Mouse (Mus musculus) intestine, postnatal 0 days (tissue): ENCODE data around the gene Adck2. TPM values are rescaled to one million over a fixed set of nuclear protein-coding genes. Genes with fewer than 3 reads are reported as not detected.

Source experiments
- ATAC-seq: fragments of 200-750 bp; cut with Nextera tagmentation; 2 replicates; pipeline ENCODE4 v1.8.0; 2017; ENCODE audit warnings: mild to moderate bottlenecking, moderate TSS enrichment, moderate library complexity
- H3K27ac ChIP-seq: fragments of 300-500 bp; sonication (generic); 2 replicates; pipeline ENCODE4 v1.5.1; 2014; ENCODE audit warnings: mild to moderate bottlenecking, low read depth, low read length, moderate library complexity
- H3K27me3 ChIP-seq: fragments of 300-500 bp; sonication (generic); replicated peaks from 2 replicates; pipeline ENCODE4 v1.6.1; 2014; ENCODE audit warnings: low read length, mixed read lengths; ENCODE audit not compliant: control insufficient read depth, insufficient read depth
- H3K36me3 ChIP-seq: fragments of 300-500 bp; sonication (generic); 2 replicates; pipeline ENCODE4 v1.6.1; 2014; ENCODE audit warnings: mild to moderate bottlenecking, moderate library complexity; ENCODE audit not compliant: control insufficient read depth, insufficient read depth
- H3K4me1 ChIP-seq: fragments of 300-500 bp; sonication (generic); replicated peaks from 2 replicates; pipeline ENCODE4 v1.6.1; 2014; ENCODE audit warnings: antibody characterized with exemption, low read length, mixed read lengths; ENCODE audit not compliant: control insufficient read depth, insufficient read depth
- H3K4me2 ChIP-seq: fragments of 300-500 bp; sonication (generic); replicated peaks from 2 replicates; pipeline ENCODE4 v1.6.1; 2014; ENCODE audit warnings: low read depth, mild to moderate bottlenecking, moderate library complexity
- H3K4me3 ChIP-seq: fragments of 300-500 bp; sonication (generic); 2 replicates; pipeline ENCODE4 v1.5.1; 2014; ENCODE audit warnings: low read depth, low read length
- H3K9ac ChIP-seq: fragments of 300-500 bp; sonication (generic); 2 replicates; pipeline ENCODE4 v1.6.1; 2014; ENCODE audit warnings: mild to moderate bottlenecking, low read depth, low read length
- H3K9me3 ChIP-seq: fragments of 300-500 bp; sonication (generic); 2 replicates; pipeline ENCODE4 v1.6.1; 2016; ENCODE audit warnings: mixed run types; ENCODE audit not compliant: control insufficient read depth
- CTCF ChIP-seq: sonication (generic); IDR thresholded peaks from 2 replicates; pipeline ENCODE4 v1.5.1; 2016; ENCODE audit warnings: low read depth, mild to moderate bottlenecking, control low read depth, antibody characterized with exemption, moderate library complexity
- WGBS: fragments of 180-500 bp; shearing (Covaris S2); extraction: QIAGEN DNeasy Blood & Tissue Kit; methylation state at CpG from one replicate; pipeline ENCODE4 v1.1.7; 2014; 5-methylcytosine and 5-hydroxymethylcytosine counted together
- polyA plus RNA-seq: library from polyadenylated mRNA; unstranded; fragments of >200 nt; fragmentation: Nextera tagmentation; extraction: Ambion mirVana; gene quantifications from 2 replicates; pipeline ENCODE4 v1.2.1, GENCODE M21; 2015

Adck2 gene
- polyA plus RNA-seq, 1 experiment from 2014 or later, result 18.0 TPM

DNA sequence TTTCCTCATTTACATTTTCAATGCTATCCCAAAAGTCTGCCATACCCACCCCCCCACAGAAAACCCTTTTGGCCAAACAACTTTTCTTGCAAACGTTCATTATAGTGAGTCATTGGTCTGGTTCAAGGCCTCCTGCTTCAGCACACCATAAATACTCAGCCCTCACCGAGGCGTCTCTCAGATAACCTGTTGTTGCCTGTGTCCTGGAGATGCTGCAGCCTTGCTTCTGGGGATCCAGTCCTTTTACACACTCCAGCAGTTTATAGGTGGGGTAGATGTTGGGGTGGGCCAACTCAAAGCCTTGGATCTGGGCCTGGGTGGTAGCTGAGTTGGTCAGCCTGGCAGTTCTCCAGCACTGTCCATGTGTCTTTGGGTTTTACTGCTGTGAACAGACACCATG lies 3.2 kb upstream of the Adck2 start:
- no peak overlapping the region for H3K4me3 ChIP-seq
- no peak overlapping the region for H3K4me2 ChIP-seq
- H3K9ac ChIP-seq, result no peak overlapping the region
- no peak overlapping the region for H3K27ac ChIP-seq
- no peak for TF ChIP-seq CTCF
- 0 out of 2 replicates have a peak, but pooled peaks cover 5% of the 10 kb centered on the region for H3K4me1 ChIP-seq
- WGBS, result 52% methylated on average over 3 of the region's 3 CpGs
- ATAC-seq, result no peak
- H3K9me3 ChIP-seq, result no peaks in the 10 kb centered on the region
- no peaks in the 10 kb centered on the region for H3K27me3 ChIP-seq
- H3K36me3 ChIP-seq, result no peaks in the 10 kb centered on the region

DNA sequence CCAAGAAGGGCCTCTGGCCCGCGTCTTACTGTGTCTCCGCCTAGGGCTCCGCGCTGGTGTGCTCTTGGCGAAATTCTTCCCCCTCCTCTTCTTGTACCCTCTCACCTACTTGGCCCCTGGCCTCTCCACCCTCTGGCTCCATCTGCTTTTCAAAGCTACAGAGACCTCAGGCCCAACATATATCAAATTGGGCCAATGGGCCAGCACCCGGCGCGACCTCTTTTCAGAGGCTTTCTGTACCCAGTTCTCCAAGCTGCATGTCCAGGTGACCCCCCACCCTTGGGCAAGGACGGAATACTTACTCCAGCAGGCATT lies 839 bp downstream of the Adck2 start:
- 18% methylated on average over 10 of the region's 10 CpGs for WGBS

DNA sequence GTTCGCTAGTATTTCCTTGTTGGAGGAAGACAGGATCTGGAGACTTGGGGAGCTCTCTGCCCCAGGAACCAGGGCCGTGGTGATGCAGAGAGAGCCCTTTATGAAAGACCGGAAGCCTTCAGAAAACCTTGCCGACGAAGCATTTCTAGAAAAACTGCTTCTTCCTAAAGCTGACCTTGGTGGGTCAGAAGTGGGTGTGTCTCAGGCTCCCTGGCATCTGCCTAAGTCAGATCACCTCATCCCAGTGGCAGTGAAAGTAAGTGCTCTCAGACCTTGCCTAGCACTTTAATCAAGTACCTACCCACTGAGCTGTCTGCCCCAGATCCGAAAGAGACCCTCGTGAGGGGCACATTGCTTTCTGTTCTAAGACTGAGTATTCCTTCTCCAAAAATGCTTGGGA lies 1.3 kb downstream of the Adck2 start:
- H3K9me3 ChIP-seq, result no peaks in the 10 kb centered on the region
- 0 out of 2 replicates have a peak, but pooled peaks cover 5% of the 10 kb centered on the region for H3K4me1 ChIP-seq
- TF ChIP-seq CTCF, result no peak
- H3K4me2 ChIP-seq, result peak overlapping the region; percentile 84
- 61% methylated on average over 7 of the region's 7 CpGs for WGBS
- peaks cover 28% of the 10 kb centered on the region for H3K36me3 ChIP-seq
- no peak overlapping the region for H3K9ac ChIP-seq
- peak overlapping the region; percentile 83 for H3K4me3 ChIP-seq
- no peaks in the 10 kb centered on the region for H3K27me3 ChIP-seq
- ATAC-seq, result no peak
- H3K27ac ChIP-seq, result no peak overlapping the region

More for the DNA sequence above, 839 bp downstream of the Adck2 start:
- peak; percentile 6; the same call in 1 of the 2 replicates for ATAC-seq
- no peak for TF ChIP-seq CTCF
- no peak overlapping the region for H3K27ac ChIP-seq
- peak overlapping the region; percentile 83 for H3K4me3 ChIP-seq
- no peaks in the 10 kb centered on the region for H3K27me3 ChIP-seq
- H3K36me3 ChIP-seq, result peaks cover 24% of the 10 kb centered on the region
- H3K4me2 ChIP-seq, result peak overlapping the region; percentile 84
- H3K9ac ChIP-seq, result peak overlapping the region; percentile 85; the same call in 1 of the 2 replicates
- no peaks in the 10 kb centered on the region for H3K9me3 ChIP-seq
- 0 out of 2 replicates have a peak, but pooled peaks cover 5% of the 10 kb centered on the region for H3K4me1 ChIP-seq

DNA sequence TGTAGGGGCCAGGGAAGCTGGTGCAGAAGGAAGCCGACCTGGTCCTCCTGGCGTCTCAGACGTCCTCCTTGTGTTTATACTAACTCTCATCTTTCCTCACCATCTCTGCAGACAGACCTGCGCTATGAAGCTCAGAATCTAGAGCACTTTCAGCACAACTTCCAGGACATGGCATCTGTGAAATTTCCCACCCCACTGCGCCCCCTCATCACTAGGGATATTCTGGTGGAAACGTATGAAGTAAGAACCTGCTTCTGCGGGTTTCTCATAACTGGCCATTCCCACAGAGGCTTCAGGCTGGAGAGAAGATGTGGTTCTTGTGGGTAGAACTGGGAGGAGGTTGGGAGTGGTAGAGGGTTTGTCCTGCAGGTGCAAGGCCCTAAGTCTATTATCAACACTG lies 5.9 kb downstream of the Adck2 start:
- Histone ChIP-seq H3K4me2 (no peak overlapping the region), H3K9ac (no peak overlapping the region), H3K27ac (no peak overlapping the region), H3K4me1 (0 out of 2 replicates have a peak, but pooled peaks cover 5% of the 10 kb centered on the region), H3K27me3 (no peaks in the 10 kb centered on the region), H3K9me3 (no peaks in the 10 kb centered on the region), H3K4me3 (no peak overlapping the region), H3K36me3 (peaks cover 57% of the 10 kb centered on the region)
- 87% methylated on average over 7 of the region's 7 CpGs for WGBS
- ATAC-seq, result no peak
- TF ChIP-seq CTCF, result no peak

DNA sequence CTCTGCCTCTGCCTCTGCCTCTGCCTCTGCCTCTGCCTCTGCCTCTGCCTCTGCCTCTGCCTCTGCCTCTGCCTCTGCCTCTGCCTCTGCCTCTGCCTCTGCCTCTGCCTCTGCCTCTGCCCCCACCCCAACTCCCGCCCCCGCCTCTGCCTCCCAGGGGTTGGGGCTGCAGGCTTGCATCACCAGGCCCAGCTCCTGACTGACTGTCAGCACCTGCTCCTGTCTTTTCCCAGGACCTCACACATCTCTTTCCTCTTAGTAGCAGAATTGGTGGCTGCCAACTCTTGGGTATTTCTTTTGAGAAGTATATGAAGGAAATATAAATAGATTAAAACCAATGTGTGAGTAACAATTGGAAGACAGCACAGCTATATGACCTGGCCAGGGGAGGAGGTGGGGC lies 6.9 kb downstream of the Adck2 start:
- no peak overlapping the region for H3K9ac ChIP-seq
- H3K27me3 ChIP-seq, result no peaks in the 10 kb centered on the region
- H3K4me1 ChIP-seq, result no peaks in the 10 kb centered on the region
- no peak for TF ChIP-seq CTCF
- H3K36me3 ChIP-seq, result peaks cover 65% of the 10 kb centered on the region
- no peak overlapping the region for H3K27ac ChIP-seq
- ATAC-seq, result no peak
- H3K4me2 ChIP-seq, result no peak overlapping the region
- 91% methylated on average over 2 of the region's 2 CpGs for WGBS
- no peaks in the 10 kb centered on the region for H3K9me3 ChIP-seq
- no peak overlapping the region for H3K4me3 ChIP-seq

DNA sequence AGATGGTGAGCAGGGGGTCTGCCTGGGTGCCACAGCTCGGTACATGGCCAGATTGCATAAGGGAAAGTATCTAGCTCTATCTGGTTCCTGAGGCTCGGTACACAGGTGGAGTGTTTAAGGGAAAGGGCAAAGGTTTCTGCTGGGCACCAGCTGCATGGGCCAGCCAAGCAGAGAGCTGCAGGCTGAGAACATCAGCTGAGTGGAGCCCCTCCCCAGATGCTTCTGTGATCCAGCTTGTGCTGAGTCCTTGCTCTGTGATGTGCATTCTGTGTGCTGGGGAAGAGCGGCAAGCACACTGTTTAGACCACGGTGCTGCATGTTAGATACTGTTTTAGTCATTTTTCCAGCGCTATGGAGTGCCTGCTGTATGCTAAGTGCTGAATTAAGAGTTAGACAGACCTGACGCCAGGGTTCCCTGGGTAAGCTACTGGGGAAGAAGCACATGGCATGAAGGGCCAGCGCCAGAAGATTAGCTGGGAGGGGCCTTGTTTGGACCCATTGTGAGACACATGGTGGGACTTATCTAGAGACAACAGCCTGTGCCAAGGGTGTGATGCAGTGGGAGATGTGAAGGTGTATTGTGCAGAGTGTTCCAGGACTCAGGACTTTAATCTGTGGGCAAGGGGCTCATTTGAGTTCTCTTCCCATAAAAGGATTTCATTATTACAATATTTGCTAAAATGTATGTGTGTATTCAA lies 7.6 kb downstream of the Adck2 start:
- no peak for ATAC-seq
- H3K9ac ChIP-seq, result no peak overlapping the region
- H3K27me3 ChIP-seq, result no peaks in the 10 kb centered on the region
- no peak overlapping the region for H3K4me3 ChIP-seq
- no peaks in the 10 kb centered on the region for H3K4me1 ChIP-seq
- H3K36me3 ChIP-seq, result peaks cover 72% of the 10 kb centered on the region
- H3K9me3 ChIP-seq, result no peaks in the 10 kb centered on the region
- no peak overlapping the region for H3K4me2 ChIP-seq
- 77% methylated on average over 7 of the region's 7 CpGs for WGBS
- no peak overlapping the region for H3K27ac ChIP-seq
- TF ChIP-seq CTCF, result no peak

DNA sequence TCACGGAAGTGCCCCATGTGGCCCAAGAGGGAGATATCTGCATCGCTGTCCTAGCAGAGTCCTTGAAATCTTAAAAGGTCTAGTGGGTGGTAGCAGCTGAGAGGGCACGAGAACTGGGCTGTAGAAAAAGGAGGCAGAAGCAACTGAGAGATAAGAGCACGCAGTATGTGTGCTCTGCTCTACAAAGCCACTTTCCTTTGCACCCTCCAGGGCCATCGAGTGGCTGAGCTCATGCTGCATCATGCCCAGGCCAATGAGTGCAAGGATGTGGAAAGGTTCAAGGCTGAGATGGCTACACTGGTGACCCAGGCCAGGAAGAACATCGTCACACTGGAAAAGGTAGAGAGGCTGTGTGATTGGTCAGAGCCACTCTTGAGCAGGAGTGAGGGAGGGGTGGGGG lies 11.8 kb downstream of the Adck2 start, which contains the start of gene Gm42420:
Gene Gm42420 (plus strand): TSS at position 237 of the 400 bp plus-strand sequence.
- TF ChIP-seq CTCF, result no peak
- Histone ChIP-seq H3K4me3 (no peak within 1 kb of the TSS), H3K36me3 (peaks cover 52% of the 10 kb centered on the region), H3K27ac (no peak within 1 kb of the TSS), H3K4me2 (no peak within 1 kb of the TSS), H3K9me3 (no peaks in the 10 kb centered on the region), H3K4me1 (no peaks in the 10 kb centered on the region), H3K27me3 (no peaks in the 10 kb centered on the region), H3K9ac (no peak within 1 kb of the TSS)
- WGBS, result 92% methylated on average over 6 of the region's 6 CpGs
- no peak for ATAC-seq
